Mouse (Mus musculus) olfactory bulb, adult 2 months (tissue): ENCODE measurements at regions not wholly inside any gene's neighbourhood (a gene's known extent, or its start where the extent isn't known, plus 50 kb on each side); places are given as distances from the start of the nearest gene placed in this dataset.

Source experiments
- H3K27ac ChIP-seq: fragments of 200-500 bp; 2 replicates; pipeline ENCODE4 v1.5.1; 2012; ENCODE audit warnings: low read depth, low read length; ENCODE audit not compliant: insufficient read depth
- H3K4me1 ChIP-seq: fragments of 200-500 bp; 2 replicates; pipeline ENCODE4 v1.6.1; 2012; ENCODE audit warnings: low read length; ENCODE audit not compliant: control insufficient read depth, insufficient read depth
- H3K4me3 ChIP-seq: fragments of 200-500 bp; 2 replicates; pipeline ENCODE4 v1.5.1; 2012; ENCODE audit warnings: mild to moderate bottlenecking, low read depth, low read length, moderate library complexity; ENCODE audit not compliant: insufficient read depth
- CTCF ChIP-seq: fragments of 200-500 bp; IDR thresholded peaks from 2 replicates; pipeline ENCODE4 v1.5.1; 2012; ENCODE audit warnings: low read depth, mild to moderate bottlenecking, low read length, moderate library complexity; ENCODE audit not compliant: insufficient read depth
- POLR2A ChIP-seq: fragments of 200-500 bp; IDR thresholded peaks from 2 replicates; pipeline ENCODE4 v1.6.1; 2012; ENCODE audit warnings: mild to moderate bottlenecking, low read depth, low read length, moderate library complexity; ENCODE audit not compliant: insufficient read depth
- WGBS: fragments of 180-500 bp; shearing (Covaris S2); methylation state at CpG from one replicate; pipeline ENCODE4 v1.1.7; 2018; 5-methylcytosine and 5-hydroxymethylcytosine counted together

DNA sequence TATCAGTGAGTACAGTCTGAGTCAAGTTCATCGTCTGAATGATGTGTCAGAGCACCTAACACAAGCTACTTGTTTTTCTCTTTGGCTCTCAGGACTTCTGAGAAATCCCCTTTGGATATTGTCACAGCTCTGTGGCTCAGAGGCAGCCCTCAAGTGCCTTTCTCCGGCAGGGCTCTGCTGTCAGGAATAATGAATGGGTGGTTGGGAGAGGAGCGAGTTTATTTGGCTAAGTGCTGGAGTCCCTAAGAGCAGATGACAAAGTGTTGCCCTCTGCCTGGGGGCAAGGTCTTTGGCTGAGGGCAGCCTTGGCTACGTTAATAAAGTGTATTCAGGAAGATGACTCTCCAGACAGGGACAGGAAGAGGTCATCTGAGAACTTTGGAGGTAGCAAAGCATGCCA is 110.5 kb upstream of the Sh3bp4 start:
- peaks cover 5% of the 10 kb centered on the region; the same call in 1 of the 2 replicates for H3K4me1 ChIP-seq
- 51% methylated on average over 4 of the region's 4 CpGs for WGBS
- H3K4me3 ChIP-seq: no peak overlapping the region
- TF ChIP-seq POLR2A: no peak
- TF ChIP-seq CTCF: no peak
- no peak overlapping the region for H3K27ac ChIP-seq

GRCm38 (mm10) chr1:88960142-88960541 is 110.1 kb upstream of the Sh3bp4 start:
- TF ChIP-seq POLR2A (no peak), CTCF (no peak)
- Histone ChIP-seq H3K4me3 (no peak overlapping the region), H3K27ac (no peak overlapping the region), H3K4me1 (peaks cover 5% of the 10 kb centered on the region; the same call in 1 of the 2 replicates)
- WGBS: 85% methylated on average over 11 of the region's 11 CpGs

DNA sequence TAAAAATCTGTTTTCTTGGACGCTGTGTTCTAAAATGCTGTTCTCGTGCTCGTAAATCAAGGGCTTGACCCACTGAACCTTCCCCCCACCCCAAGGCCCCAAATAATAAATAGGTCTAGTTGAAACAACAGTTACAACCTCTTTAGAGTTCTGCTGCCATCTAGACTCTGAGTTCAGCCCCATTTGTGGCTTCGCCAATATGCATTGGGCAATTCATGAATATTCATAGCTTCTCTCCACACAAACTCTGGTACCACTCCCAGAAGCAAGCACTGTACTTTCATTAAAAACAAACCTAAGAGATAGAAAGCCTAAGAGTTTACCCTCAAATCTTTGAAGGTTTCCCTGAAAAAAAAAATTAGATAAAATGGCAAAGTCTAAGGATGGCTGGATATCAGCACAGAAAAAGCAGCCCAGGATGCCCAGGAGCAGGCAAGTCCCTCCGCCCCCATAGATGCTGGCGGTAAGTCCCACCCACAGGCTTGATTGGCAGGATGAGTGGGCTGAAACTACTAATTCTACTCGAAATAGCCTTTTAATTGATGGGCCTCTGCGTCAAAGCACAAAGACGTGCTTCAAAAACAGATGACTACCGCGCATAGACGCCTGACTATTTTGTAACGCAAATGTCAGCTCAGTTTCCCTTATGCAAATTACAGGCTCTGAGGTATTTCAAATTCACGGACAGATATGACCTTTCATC is 106.0 kb upstream of the Sh3bp4 start:
- WGBS: 42% methylated on average over 14 of the region's 14 CpGs

DNA sequence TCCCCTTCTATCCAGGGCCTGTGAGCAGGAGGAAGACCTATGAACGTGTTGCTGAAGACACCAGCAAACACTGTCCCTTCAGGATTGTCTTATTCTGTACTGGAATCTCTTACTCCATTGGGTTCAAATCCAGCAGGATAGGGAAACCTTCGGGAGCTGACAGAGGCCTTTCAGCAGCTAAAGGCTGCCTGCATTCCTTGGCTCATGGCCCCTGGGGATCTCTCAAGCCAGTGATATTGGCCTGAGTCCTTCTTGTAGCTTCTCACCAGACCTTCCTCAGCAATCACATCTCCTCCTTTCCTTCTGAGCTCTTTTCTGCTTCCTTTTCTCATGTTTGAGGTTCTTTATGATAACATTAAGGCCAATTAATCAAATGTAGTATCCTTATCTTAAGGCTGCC is 103.8 kb upstream of the Sh3bp4 start:
- WGBS: 72% methylated on average over 2 of the region's 2 CpGs
- peaks cover 5% of the 10 kb centered on the region; the same call in 1 of the 2 replicates for H3K4me1 ChIP-seq
- no peak overlapping the region for H3K4me3 ChIP-seq
- TF ChIP-seq CTCF: no peak
- TF ChIP-seq POLR2A: no peak
- 0 out of 2 replicates have a peak overlapping the region, but pooled peaks have one; percentile 29 for H3K27ac ChIP-seq

More for the DNA sequence above, 106.0 kb upstream of the Sh3bp4 start:
- TF ChIP-seq POLR2A (no peak), CTCF (no peak)
- no peak overlapping the region for H3K4me3 ChIP-seq
- peaks cover 8% of the 10 kb centered on the region; the same call in 1 of the 2 replicates for H3K4me1 ChIP-seq
- H3K27ac ChIP-seq: peak overlapping the region; percentile 51; the same call in 1 of the 2 replicates

GRCm38 (mm10) chr1:88968142-88968541 is 102.1 kb upstream of the Sh3bp4 start:
- WGBS: 78% methylated on average over 7 of the region's 7 CpGs
- TF ChIP-seq CTCF (no peak), POLR2A (no peak)
- H3K4me1 ChIP-seq: peaks cover 5% of the 10 kb centered on the region; the same call in 1 of the 2 replicates
- no peak overlapping the region for H3K27ac ChIP-seq
- H3K4me3 ChIP-seq: no peak overlapping the region

GRCm38 (mm10) chr1:88969016-88969415 is 101.2 kb upstream of the Sh3bp4 start:
- no peak overlapping the region for H3K27ac ChIP-seq
- H3K4me3 ChIP-seq: no peak overlapping the region
- peaks cover 5% of the 10 kb centered on the region; the same call in 1 of the 2 replicates for H3K4me1 ChIP-seq
- WGBS: 85% methylated on average over 7 of the region's 7 CpGs
- no peak for TF ChIP-seq CTCF
- TF ChIP-seq POLR2A: no peak

DNA sequence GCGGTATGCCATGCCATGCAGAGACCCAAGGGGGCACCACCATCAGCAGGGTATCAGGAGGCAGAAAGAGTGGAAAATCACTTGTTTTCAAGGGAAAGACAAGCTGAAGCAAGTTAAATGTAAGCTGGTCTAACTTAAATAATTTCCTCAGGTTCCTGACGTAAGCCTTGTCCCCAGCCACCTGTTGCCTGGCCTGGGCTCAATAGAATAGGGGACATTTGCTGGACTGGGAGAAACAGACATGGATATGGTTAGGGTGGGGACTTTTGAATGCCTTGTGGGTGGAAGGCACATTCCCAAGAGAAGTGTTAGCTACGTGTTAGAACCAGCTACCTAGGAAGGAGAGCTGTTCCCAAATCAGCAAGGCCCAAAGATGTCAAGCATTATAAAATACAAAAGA is 100.6 kb upstream of the Sh3bp4 start:
- 96% methylated on average over 3 of the region's 3 CpGs for WGBS
- H3K4me3 ChIP-seq: no peak overlapping the region
- H3K4me1 ChIP-seq: peaks cover 3% of the 10 kb centered on the region; the same call in 1 of the 2 replicates
- no peak for TF ChIP-seq CTCF
- no peak for TF ChIP-seq POLR2A
- H3K27ac ChIP-seq: no peak overlapping the region

DNA sequence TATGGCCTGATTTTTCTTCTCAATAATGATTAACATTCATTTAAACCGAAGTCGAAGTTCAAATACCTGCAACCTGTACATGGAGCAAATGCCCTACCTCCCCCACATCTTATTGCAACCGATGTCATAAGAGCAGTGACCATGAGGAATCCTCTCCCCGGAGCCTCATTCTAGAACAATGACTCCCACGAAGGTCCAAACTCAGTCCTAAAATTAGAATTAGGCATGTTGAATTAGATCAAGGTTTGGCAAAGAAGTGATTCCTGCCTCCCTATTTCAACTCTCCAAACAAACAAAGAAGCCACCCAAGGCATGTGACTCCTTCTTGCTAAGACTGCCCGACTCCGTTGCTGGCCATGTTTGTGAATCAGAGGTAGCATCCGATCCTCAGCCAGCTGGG is 94.1 kb upstream of the Sh3bp4 start:
- no peak overlapping the region for H3K4me3 ChIP-seq
- WGBS: 71% methylated on average over 8 of the region's 8 CpGs

DNA sequence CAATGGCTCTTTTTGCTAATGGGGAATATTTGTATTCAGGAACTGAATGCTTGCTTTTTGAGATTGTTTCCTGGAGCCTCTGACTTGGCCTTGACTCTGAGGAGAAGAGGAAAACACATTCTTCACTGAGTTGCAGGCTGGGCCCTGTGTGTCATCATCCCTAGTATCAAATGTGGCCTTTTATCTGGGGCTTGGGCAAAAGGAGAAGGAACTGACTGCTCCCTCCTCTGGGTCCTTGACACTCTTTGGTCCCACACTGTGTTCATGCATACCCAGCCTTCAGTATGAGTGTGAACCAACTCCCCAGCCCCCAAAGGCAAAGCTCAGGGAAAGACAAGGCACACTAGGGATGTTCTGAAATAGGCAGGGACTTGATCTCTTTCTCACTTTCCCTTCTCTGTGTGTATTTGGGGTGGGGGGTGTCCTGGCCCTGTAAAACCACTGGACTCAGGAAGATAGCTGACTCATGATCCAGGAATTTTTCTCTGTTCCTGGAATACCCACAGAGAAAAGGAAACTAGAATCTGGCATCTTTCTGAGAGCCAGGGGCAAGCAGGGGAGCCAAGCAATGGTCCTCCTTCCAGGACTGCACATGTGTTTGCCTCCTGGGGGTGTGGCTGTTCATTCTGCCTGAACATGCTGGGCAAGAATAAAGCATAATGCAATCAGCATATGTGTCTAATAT is 82.1 kb upstream of the Sh3bp4 start:
- Histone ChIP-seq H3K4me1 (no peaks in the 10 kb centered on the region; the same call in 1 of the 2 replicates), H3K27ac (no peak overlapping the region), H3K4me3 (no peak overlapping the region)
- TF ChIP-seq POLR2A (no peak), CTCF (no peak)

More for the DNA sequence above, 94.1 kb upstream of the Sh3bp4 start:
- TF ChIP-seq CTCF: no peak
- TF ChIP-seq POLR2A: no peak
- H3K4me1 ChIP-seq: no peaks in the 10 kb centered on the region
- H3K27ac ChIP-seq: no peak overlapping the region
